ENCODE assay signal across 8 mouse cellular contexts in the genomic region with DNA sequence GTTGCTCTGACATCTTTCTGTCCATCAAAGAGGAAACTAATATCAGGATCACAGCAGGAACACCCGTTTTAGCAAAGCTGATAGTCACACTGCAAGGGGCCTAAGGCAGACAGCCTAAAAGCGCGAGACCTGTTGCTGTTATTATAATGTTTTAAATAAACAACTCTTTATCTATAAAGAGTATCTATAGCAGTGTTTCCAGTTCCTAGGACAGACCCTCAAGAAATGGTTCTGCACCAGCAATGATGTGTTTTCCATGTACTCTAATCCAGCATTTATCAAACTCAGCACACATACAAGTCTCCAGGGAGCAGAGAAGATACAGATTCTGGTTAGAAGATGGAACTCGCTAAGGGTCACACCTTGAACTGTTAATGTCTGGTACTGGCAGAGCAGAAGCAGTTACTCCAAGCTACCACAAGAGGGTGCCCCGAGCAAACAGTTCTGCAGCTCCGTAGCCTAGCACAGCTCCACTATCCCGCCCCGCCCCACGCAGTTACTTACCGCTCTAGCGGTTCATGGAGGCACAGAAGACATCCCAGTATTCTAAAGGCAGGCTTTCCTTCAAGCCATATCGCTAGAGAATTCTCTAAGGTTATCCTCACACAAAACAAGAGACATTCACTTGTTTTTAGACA.
DNase-seq lines count a peak whose midpoint lies in the region; ATAC-seq lines count a peak whose summit lies in the region.

No protein-coding gene starts in this region.

- peak; percentile 98 for ATAC-seq in megakaryocyte-erythroid progenitor cell, adult 5-6 weeks (replicated peaks; ENCODE audit: low FRiP score, low TSS enrichment, poor library complexity, severe bottlenecking)

- peak; percentile 68 for DNase-seq in WW6 (ENCODE audit: low read depth, low spot score)
- DNase-seq in cerebellum, postnatal 4 days (ENCODE audit: low spot score in 2 of 2): peak; percentile 57 to 85
- DNase-seq in gastrocnemius, adult 18-20 months (ENCODE audit: low spot score): peak; percentile 72
- peak; percentile 52 for DNase-seq in hindlimb bud, embryonic 11.5 days (ENCODE audit: extremely low spot score, low read depth, low spot score)
- DNase-seq in left cerebral cortex, adult 18-20 months (ENCODE audit: low spot score in 2 of 2): peak; percentile 86 to 87
- peak; percentile 79 for DNase-seq in right cerebral cortex, postnatal 25 days
- peak; percentile 63 to 73 for DNase-seq in urinary bladder, postnatal 36 days (ENCODE audit: low spot score in 2 of 2)

Comparison
In these comparisons a context has a peak if more than half of its experiments do, and no peak if none do; other contexts are left out.
1. Peak in every context shown above with its lines: DNase-seq and ATAC-seq.